Mouse (Mus musculus) thymus, postnatal 36 days (tissue): ENCODE data around the gene Bricd5.

Experiments
- DNase-seq, 2 experiments: peaks; one replicate each; pipeline ENCODE4 v3.0.0; 2022; ENCODE audit warnings: mixed read lengths in 2 of 2

Bricd5 gene

DNA sequence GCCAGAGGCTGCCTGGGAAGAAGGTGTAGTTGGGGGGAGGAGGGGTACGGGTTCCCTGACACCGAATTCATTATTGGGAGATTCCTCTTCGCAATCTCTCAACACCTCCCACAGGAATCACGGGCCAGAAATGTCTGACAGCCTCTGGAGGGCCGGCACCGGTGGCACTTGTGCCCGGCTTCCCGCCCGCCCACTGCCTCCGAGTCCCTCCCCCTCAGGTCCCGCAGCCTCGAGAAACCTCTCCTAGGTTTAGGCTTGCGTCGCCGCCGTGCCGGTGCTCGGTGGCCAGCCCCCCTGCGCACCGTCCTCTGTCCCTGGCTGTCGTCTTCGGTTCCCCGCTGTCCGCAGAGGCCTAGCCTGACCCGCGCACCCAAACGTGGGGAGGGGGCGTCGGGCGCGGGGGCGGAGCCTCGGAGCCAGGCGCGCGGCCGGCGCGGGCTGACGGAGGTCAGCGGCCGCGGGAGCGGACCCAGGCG lies 14.5 kb downstream of the Bricd5 start, which contains the start of gene Caskin1:
Gene Caskin1, plus strand, starts transcription at position 416 of the 476 bp plus-strand sequence.
- no peak for DNase-seq

DNA sequence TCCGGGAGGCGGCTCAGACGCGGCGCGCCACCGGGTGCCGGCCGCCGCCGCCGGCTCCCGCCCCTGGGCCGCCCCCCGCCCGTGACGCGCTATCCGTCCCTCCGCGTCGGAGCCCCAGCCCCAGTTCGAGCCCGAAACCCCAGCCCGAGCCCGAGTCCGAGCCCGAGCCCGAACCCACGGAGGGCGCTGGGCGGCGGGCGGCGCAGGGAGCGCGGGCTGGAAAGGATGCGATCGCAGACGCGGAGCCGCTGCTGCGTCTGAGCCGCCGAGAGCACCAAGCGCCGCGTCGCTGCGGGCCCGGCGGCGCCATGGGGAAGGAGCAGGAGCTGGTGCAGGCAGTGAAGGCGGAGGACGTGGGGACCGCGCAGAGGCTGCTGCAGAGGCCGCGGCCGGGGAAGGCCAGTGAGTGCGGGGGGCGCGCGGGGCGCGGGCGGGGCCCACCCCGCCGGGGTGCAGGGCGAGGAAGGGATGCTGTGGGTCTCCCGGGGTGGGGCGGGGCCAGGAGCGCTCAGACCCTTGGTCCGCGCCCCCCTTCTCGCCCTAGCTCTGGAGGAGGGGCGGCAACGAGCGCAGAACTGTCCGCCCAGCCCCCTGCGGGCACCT lies 15.1 kb downstream of the Bricd5 start:
- peak in 1 of 2 experiments; percentile 16 for DNase-seq

DNA sequence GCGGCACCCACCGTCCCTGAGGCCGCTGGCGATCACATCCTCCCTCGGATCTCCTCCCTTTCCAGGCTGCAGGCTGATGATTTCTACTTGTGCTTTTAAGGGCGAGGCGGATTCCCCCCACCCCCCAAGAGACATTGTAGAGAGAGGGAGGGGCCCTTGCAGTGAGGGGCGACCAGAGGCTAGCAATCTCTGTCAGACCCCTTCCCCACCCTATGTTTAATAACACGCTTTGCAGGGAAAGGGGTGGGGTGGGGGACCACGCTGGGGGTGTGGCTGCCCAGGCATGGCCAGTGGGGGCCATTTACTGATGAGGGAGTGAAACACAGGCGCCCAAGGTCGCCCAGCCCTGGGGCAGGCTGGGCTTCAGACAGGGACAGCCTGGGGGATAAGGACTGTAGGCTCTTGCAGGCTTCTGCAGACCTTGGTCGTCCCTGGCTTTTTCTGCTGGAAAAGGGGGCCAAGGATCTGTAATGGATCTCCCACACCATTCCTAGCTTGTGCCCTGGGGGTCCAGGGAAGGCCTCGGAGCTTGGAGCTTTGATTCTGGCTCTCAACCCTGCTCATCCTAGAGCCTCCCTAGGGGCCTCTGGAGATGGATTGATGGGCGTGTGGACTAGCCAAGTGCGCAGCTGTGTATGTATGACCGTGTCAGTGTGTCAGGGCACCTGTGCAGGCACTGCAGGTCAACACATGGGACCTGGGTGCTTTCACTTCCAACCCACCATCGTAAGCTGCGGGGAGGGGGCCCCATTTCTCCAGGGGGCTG lies 15.8 kb downstream of the Bricd5 start:
- DNase-seq = no peak

DNA sequence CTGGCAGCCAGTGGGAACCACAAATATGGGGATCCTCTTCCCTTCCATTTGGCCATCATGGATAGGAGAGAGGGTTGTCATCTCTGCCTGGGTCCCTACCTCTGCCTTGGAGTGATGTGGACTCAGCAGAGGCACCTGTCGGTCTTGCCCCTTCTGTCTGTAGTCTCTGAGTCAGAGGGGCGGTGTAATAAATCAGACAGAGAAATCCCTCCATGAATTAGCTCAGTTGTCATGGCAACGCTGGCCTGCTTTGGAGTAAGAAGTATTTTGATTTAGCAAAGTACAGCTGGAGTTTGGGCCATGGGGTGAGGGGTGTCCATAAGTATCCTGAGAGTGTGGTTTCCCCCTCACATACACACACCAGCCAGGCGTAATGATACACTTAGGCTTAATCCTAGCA lies 16.7 kb downstream of the Bricd5 start:
- DNase-seq = no peak

DNA sequence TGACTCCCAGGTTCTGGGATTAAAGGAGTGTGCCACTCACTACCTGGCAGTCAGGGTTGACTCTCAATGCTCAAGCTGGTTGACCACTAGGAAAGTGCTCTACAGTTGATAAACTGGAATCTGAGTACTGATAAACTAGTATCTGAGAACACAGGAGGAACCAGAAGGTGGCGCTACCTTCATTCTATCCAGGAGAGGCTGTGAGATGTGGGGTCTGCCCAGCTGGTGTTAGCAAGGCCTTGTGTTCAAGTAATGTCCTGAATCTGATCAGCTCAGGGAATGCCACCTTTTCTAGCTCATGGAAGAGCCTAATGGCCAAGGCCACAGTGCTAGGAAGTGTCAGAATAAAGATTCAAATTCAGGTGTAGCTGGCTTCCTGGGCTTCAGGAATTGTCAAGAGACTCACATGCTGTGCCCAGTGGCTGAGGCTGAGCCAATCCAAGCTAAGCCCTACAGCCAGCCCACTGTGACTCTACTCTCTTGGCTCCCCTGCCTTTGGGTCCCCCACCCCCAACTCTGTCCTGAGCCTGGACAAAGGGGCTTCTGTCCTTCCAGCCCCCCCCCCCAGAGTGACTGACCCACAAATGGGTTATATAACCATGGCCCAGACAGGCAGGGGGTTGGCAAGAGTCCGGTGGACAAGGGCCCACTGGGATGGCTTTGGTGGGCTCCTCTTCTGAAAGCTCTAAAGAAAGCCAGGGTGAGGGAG lies 21.1 kb downstream of the Bricd5 start:
- DNase-seq = peak in 1 of 2 experiments; percentile 36

DNA sequence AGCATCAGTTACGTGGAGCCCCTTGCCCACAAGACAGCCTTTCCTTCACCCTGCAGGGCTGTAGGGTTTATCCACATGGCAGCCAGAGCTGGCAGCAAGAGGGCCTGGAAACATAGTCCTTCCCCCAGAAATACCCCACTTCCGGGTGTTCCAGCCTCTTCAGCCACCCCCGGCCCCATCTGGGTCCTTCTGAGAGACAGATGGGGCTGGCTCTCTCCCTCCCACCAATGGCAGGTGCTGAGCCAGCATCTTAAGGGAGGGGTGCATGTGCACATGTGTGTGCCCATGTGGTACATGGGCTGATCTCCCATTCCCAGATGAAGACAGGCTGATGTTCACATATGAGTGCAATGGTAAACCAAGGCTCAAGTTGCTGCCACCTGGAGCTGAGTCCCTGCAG lies 21.8 kb downstream of the Bricd5 start:
- no peak for DNase-seq

DNA sequence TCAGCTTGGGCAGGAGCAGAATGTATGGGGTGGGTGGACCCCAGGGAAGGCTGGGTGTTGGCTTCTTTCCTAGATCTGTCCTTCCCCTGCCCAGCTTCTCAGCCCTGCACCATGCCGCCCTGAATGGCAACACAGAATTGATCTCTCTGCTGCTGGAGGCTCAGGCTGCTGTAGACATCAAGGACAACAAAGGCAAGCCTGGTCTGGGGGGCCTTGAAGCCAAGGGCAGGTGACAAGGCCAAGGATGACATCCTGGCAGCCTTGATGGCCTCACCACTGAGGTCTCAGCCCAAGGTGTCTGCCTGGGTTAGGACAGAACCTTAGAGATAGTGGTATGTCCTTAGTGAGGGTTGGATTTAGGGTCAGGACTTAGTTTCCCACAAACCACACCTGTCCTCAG lies 22.3 kb downstream of the Bricd5 start:
- DNase-seq = no peak

DNA sequence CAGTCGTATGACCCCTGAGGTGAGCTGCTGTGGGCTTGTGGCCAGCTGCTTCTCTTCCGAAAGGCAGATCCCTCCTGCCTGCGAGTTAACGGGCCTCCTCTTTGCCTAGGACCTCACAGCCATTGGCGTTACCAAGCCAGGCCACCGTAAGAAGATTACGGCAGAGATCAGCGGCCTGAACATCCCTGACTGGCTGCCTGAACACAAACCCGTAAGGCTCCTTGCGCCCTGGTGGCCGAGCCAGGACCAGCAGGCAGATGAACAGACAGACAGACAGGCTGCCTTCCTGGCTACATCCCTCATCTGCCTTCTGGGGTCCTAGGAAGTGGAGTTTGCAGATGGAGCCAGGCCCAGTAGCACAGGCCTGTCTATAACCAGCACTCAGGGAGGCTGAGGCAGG lies 28.5 kb downstream of the Bricd5 start:
- no peak for DNase-seq

DNA sequence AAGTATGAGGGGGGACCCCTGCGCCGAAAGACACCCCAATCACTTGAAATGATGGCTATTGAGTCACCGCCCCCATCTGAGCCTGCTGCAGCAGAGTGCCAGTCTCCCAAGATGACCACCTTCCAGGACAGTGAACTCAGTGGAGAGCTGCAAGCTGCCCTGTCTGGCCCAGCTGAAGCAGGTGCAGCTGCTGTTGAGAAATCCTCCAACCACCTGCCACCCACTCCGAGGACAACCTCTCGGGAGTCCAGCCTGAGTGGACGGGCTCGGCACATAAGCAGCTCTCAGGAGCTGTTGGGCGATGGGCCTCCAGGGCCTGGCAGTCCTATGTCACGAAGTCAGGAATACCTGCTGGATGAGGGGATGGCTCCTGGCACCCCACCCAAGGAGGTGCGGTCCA lies 30.4 kb downstream of the Bricd5 start:
- DNase-seq = no peak

DNA sequence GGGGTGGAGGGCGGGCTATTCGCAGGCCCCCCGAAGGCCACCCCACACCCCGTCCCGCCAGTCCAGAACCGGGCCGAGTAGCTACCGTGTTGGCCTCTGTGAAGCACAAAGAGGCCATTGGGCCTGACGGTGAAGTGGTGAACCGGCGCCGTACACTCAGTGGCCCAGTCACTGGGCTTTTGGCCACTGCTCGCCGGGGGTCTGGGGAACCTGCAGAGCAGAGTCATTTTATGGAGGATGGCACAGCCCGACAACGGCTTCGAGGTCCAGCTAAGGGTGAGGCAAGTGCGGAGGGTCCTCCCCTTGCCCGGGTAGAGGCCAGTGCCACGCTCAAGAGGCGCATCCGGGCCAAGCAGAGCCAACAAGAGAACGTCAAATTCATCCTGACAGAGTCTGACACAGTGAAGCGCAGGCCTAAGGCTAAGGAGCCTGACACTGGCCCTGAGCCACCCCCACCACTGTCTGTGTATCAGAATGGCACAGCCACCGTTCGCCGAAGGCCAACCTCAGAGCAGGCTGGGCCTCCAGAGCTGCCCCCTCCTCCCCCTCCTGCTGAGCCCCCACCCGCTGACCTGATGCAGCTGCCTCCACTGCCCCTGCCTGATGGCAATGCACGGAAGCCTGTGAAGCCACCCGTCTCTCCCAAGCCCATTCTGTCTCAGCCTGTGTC lies 31.7 kb downstream of the Bricd5 start:
- DNase-seq = no peak

DNA sequence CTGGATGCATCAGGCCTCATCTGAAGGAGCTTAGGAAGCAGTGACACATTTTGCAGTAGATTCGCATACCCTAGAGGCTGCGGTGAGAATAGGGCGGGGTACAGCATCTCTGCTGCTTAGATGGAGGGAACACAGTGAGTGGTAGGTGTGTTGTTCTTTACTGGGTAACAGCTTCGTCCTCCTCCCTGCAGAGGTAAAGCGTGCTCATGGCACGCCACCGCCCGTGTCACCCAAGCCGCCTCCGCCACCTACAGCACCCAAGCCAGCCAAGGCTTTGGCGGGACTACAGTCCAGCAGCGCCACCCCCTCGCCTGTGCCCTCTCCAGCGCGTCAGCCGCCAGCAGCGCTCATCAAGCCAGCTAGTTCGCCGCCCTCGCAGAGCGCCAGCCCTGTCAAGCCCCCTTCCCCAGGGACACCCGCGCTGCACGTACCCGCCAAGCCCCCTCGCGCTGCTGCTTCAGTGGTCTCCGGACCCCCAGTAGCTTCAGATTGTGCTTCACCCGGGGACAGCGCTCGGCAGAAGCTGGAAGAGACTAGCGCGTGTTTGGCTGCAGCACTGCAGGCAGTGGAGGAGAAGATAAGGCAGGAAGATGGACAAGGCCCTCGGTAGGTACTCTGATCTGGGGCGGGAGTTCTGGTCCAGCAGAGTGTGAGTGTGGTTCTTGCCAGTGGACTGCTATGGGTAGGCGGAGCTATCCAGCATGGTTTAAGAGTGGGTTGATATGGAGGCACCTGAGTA lies 32.8 kb downstream of the Bricd5 start:
- DNase-seq = no peak

DNA sequence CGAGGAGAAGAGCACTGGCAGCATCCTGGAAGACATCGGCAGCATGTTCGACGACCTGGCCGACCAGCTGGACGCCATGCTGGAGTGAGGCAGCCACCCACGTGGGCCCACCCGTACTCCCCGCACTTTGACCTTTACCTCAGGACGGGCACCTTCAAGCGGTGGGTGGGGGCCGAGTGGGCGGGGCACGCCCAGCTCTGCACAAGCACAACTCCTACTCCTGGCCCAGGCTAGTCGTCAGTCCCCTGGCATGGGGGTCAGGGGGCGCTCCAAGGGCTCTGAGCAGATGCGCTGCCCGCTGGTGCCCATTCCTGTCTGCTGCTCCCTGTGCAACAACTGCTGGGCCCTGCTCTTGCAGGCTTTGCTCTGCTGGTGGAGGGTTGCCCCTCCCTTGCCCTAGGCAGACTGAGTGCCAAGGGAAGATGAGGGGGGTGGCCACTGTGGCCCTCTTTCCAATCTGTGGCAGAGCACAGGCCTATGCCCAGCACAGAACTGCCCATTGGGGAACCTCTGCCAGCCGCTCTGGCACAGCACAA lies 33.5 kb downstream of the Bricd5 start:
- no peak for DNase-seq

DNA sequence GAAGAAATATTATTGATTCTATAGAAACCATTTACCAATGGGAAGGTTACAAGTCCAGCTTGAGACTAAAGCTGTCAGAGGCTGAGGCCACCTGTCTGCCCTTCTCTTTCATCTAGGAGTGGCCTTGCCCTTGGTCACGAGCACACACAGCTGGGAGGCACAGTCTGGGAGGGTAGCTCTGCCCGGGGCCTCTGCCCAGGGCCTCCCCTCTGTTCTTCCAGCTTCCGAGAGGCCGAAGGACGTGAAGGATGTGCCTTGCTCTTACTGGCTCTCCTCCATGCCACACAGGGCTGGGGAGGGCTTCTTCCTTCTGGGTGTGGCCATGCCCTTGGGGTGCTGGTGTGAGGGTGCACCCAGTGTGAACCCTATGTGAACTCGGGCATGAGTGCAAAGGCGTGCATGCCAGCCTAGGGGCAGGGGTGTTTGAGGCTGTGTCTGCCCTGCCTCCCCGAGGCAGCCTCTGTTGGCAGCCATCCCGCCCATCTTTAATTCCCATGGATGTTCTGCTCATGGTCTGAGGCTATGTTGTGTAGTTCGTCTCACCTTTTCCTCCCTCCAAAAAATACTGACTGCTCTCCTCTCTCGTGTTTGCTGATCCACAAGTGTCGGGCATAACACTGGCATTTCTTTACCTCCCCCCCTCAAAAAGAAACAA lies 34.2 kb downstream of the Bricd5 start:
- DNase-seq = no peak

DNA sequence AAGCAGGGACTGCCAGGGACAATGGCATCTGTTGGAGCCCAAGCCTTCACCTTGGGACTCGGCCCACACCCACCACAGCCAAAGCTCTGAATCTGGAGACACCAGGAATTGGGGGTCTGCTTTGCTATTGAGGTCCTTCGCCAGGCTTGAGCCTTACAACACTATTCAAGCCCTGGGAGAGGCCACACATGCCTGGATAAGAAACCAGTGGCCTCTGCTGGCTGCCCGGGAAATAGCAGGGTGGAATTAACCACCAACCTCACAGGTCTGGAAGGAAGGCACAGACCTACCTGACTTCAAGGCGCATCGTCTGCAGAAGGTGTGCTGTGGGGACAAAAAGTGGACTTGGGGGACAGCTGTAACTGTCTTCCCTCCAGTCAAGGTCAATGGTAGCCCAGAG lies 39.9 kb downstream of the Bricd5 start:
- peak in 1 of 2 experiments; percentile 24 for DNase-seq

DNA sequence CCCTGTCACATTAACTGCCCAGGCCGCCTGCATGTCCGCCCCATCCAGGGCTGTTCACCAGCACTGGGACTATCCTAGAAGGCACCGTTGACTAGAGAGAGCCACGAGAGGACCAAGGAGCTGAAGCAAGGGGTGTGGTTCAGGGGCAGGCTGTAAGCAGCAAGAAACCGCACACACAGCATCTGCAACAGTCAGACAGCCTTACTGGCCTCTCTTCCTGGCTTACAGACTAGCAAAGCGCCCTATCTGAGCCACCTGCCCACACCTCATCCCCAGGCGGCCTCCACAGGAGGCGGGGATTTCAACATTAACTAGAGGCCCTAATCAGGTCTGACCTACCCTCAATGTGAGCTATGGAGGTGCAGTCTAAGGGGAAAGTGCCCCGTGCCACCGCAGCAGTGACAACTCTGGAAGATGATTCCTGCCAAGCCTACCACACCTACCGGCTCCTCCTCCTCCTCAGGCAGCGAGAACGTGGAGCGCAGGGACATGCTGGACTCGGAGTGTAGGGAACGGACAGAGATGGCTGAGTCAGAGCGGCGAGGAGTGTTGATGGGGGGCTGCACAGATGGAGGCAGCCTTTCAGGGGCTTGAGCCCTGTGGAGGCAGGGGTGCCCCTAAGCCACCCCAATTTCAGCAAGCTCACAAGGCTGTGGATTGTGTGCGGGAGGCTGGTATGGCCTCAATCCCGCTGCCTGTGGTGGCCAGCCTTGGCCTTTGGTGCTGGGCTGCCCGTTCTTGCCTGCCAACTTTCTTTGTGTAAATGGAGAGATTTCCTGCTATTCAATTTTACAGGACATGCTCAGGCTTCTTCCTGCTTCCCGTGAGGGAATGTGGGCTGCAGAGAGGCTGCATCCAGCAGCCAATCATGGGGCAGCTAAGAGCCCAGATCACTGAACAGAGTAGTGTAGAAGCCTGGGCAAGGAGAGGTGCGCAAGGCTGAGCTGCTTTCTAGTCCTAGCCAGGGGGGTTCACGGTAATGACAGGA lies 40.9 kb downstream of the Bricd5 start:
- no peak for DNase-seq

DNA sequence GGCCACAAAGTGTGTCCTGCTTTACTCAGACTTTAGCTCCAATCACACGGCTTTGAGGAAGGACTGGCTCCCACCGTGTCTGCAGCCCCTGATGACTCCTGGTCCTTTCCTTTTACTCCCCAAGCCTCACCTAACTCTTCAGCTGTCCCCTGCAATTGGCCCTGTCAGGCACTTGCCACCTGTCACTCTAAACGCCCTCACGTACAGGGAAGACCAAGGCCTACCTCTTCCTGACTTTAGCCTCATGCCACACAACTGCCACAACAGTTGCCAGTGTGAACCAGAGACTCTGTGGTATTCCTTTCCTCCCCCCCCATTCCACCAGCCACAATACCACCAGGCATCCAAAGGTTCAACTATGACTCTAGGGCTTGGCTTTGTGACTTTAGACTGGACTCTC lies 46.8 kb downstream of the Bricd5 start:
- no peak for DNase-seq

DNA sequence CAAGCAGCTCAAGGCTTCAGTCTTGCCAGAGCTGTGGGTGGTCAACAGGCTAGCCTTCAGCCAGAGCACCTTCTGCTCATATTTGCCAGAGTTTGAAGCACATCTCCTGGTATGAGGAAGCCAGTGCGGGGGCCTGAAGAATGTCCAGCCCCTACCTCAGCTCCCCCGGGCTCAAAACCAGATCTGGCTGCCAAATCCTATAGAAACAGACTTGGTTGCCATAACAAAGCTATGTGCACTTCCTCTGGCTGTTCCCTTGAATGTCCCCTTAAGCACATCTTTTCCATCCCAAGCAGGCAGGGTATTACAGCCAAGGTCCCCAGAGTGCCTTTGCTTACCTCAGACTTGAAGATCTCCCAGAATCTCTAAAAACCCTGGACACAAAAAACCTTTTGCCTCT lies 51.0 kb downstream of the Bricd5 start:
- no peak for DNase-seq
